Mouse (Mus musculus): ENCODE data around the gene Reg4.

DNA sequence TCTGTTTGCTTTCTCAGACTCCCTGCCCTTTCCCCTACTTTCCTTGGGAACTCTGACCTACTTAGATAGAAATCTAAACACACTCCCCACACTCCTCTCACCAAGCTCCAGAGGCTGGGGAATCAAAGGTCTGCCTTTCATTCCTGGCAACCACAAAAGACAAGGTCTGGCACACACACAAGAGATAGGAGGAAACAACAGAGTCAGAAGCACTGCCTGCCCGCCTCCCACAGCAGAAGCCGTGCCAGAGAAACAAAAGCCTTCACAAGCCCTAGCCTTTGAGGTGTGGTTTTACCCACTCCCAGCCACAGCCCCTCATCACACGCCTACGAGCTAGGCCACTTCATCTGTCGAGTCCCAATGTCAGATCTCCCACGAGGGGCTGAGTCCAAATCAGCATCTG, 45.3 kb downstream of the Reg4 start:
- TF ChIP-seq TAL1 (conservative IDR thresholded peaks at IDR 0.05; ENCODE audit: low read depth, low read length) (no peak), CTCF (IDR thresholded peaks at IDR 0.05; ENCODE audit: low read depth, low read length) (no peak), GATA1 (IDR thresholded peaks at IDR 0.05; ENCODE audit: borderline replicate concordance, low read length) (no peak)
